Mouse (Mus musculus): ENCODE results near the gene Decr2.
"Not testable (repeated sequence)": the region's sequence is repeated elsewhere in the genome, so short reads cannot be mapped to it uniquely, and the experiment has no call there.

The Decr2 gene

GRCm38 (mm10) chr17:26089905-26090632 lies at the start of gene Decr2:
Gene Decr2 (minus strand): TSS chr17:26090337.
- DNase-seq (ENCODE audit: low read depth): peak; percentile 87

- peak; percentile 33 for DNase-seq (ENCODE audit: low read depth)
Measured at GRCm38 (mm10) chr17:26138901-26139381, 48.8 kb upstream of the Decr2 start.

GRCm38 (mm10) chr17:26138239-26138836 lies 48.2 kb upstream of the Decr2 start, which contains the start of gene Axin1:
Gene Axin1 (plus strand): TSS chr17:26138688.
- DNase-seq (ENCODE audit: low read depth): peak; percentile 99

GRCm38 (mm10) chr17:26137751-26138130 lies 47.6 kb upstream of the Decr2 start:
- DNase-seq (ENCODE audit: low read depth): no peak

- DNase-seq (ENCODE audit: low read depth): no peak
Measured at GRCm38 (mm10) chr17:26137106-26137750, 47.1 kb upstream of the Decr2 start.

- DNase-seq (ENCODE audit: low read depth): no peak
Measured at GRCm38 (mm10) chr17:26131856-26132853, 42.0 kb upstream of the Decr2 start.

GRCm38 (mm10) chr17:26131062-26131732 lies 41.1 kb upstream of the Decr2 start:
- DNase-seq (ENCODE audit: low read depth): no peak

- DNase-seq (ENCODE audit: low read depth): no peak
Measured at GRCm38 (mm10) chr17:26125226-26125625, 35.1 kb upstream of the Decr2 start.

GRCm38 (mm10) chr17:26124560-26124959 lies 34.4 kb upstream of the Decr2 start:
- no peak for DNase-seq (ENCODE audit: low read depth)

- DNase-seq (ENCODE audit: low read depth): peak; percentile 97
Measured at GRCm38 (mm10) chr17:26123267-26123684, 33.1 kb upstream of the Decr2 start, which contains the start of gene Mrpl28. Gene Mrpl28 (plus strand): TSS chr17:26123500.

- no peak for DNase-seq (ENCODE audit: low read depth)
Measured at GRCm38 (mm10) chr17:26122431-26123140, 32.4 kb upstream of the Decr2 start.

- DNase-seq (ENCODE audit: low read depth): peak; percentile 85
Measured at GRCm38 (mm10) chr17:26119766-26120710, 29.9 kb upstream of the Decr2 start.

- no peak for DNase-seq (ENCODE audit: low read depth)
Measured at GRCm38 (mm10) chr17:26116503-26117258, 26.5 kb upstream of the Decr2 start.

GRCm38 (mm10) chr17:26115956-26116487 lies 25.9 kb upstream of the Decr2 start:
- DNase-seq (ENCODE audit: low read depth): no peak

- no peak for DNase-seq (ENCODE audit: low read depth)
Measured at GRCm38 (mm10) chr17:26115205-26115898, 25.2 kb upstream of the Decr2 start.

- not testable (repeated sequence) for DNase-seq (ENCODE audit: low read depth)
Measured at GRCm38 (mm10) chr17:26114461-26114860, 24.3 kb upstream of the Decr2 start.

GRCm38 (mm10) chr17:26114061-26114460 lies 23.9 kb upstream of the Decr2 start:
- no peak for DNase-seq (ENCODE audit: low read depth)

Data from 416B (cell line).